Mouse (Mus musculus): ENCODE results near the gene Eya2. TPM values are rescaled to one million over a fixed set of nuclear protein-coding genes. Genes with fewer than 3 reads are reported as not detected.

Gene Eya2
- polyA plus RNA-seq, 1 experiment from 2014 or later = 0.07 TPM

GRCm38 (mm10) chr2:165818570-165818969, 223.7 kb downstream of the Eya2 start:
- 92% methylated on average over 6 of the region's 6 CpGs for WGBS (ENCODE audit: insufficient replicate concordance)
- H3K4me3 ChIP-seq = no peak overlapping the region
- peaks cover 100% of the 10 kb centered on the region for H3K36me3 ChIP-seq
- no peaks in the 10 kb centered on the region for H3K4me1 ChIP-seq
- H3K9ac ChIP-seq = no peak overlapping the region
- no peaks in the 10 kb centered on the region for H3K27me3 ChIP-seq (replicated peaks)
- no peak overlapping the region for H3K27ac ChIP-seq
- no peak overlapping the region for H3K4me2 ChIP-seq
- ATAC-seq = no peak
- no peaks in the 10 kb centered on the region for H3K9me3 ChIP-seq (replicated peaks)

GRCm38 (mm10) chr2:165818985-165819948, 224.4 kb downstream of the Eya2 start:
- Histone ChIP-seq H3K36me3 (peaks cover 100% of the 10 kb centered on the region), H3K9me3 (replicated peaks) (no peaks in the 10 kb centered on the region), H3K27me3 (replicated peaks) (no peaks in the 10 kb centered on the region), H3K4me2 (no peak overlapping the region), H3K9ac (no peak overlapping the region), H3K27ac (no peak overlapping the region), H3K4me3 (no peak overlapping the region), H3K4me1 (no peaks in the 10 kb centered on the region)
- WGBS (ENCODE audit: insufficient replicate concordance) = 70% methylated on average over 10 of the region's 10 CpGs
- ATAC-seq = peak; percentile 68

GRCm38 (mm10) chr2:165820073-165820472, 225.2 kb downstream of the Eya2 start:
- no peaks in the 10 kb centered on the region for H3K9me3 ChIP-seq (replicated peaks)
- 0 out of 2 replicates have a peak, but pooled peaks have one; percentile 17 for ATAC-seq
- no peak overlapping the region for H3K4me2 ChIP-seq
- no peak overlapping the region for H3K9ac ChIP-seq
- WGBS (ENCODE audit: insufficient replicate concordance) = 85% methylated on average over 3 of the region's 3 CpGs
- no peaks in the 10 kb centered on the region for H3K27me3 ChIP-seq (replicated peaks)
- no peak overlapping the region for H3K27ac ChIP-seq
- H3K36me3 ChIP-seq = peaks cover 100% of the 10 kb centered on the region
- H3K4me3 ChIP-seq = no peak overlapping the region
- H3K4me1 ChIP-seq = no peaks in the 10 kb centered on the region

GRCm38 (mm10) chr2:165820504-165821095, 225.8 kb downstream of the Eya2 start:
- H3K4me1 ChIP-seq = no peaks in the 10 kb centered on the region
- ATAC-seq = no peak
- H3K9ac ChIP-seq = no peak overlapping the region
- H3K9me3 ChIP-seq (replicated peaks) = no peaks in the 10 kb centered on the region
- H3K27me3 ChIP-seq (replicated peaks) = no peaks in the 10 kb centered on the region
- WGBS (ENCODE audit: insufficient replicate concordance) = 77% methylated on average over 15 of the region's 15 CpGs
- H3K4me3 ChIP-seq = no peak overlapping the region
- H3K4me2 ChIP-seq = no peak overlapping the region
- no peak overlapping the region for H3K27ac ChIP-seq
- H3K36me3 ChIP-seq = peaks cover 100% of the 10 kb centered on the region

Other genes with a start within 250 kb of the Eya2 start
- gene Zfp663, start 226.3 kb upstream of the Eya2 start, polyA plus RNA-seq (2016; fragmentation: Nextera tagmentation; extraction: Ambion mirVana) = 0.14 TPM in 1 of 2 replicates, not detected in the other
- gene Zfp334, start 206.8 kb upstream of the Eya2 start, polyA plus RNA-seq (2016; fragmentation: Nextera tagmentation; extraction: Ambion mirVana) = 2.5 and 2.7 TPM in 2 replicates
- gene Ocstamp, start 194.6 kb upstream of the Eya2 start, polyA plus RNA-seq (2016; fragmentation: Nextera tagmentation; extraction: Ambion mirVana) = 1.5 and 1.8 TPM in 2 replicates
- gene Slc13a3, start 121.8 kb upstream of the Eya2 start, polyA plus RNA-seq (2016; fragmentation: Nextera tagmentation; extraction: Ambion mirVana) = 3.6 and 3.8 TPM in 2 replicates
- gene Trp53rka, start 101.7 kb upstream of the Eya2 start, polyA plus RNA-seq (2016; fragmentation: Nextera tagmentation; extraction: Ambion mirVana) = 19.0 and 19.4 TPM in 2 replicates
- gene Slc2a10, start 91.2 kb upstream of the Eya2 start, polyA plus RNA-seq (2016; fragmentation: Nextera tagmentation; extraction: Ambion mirVana) = 0.72 and 1.1 TPM in 2 replicates